Mouse (Mus musculus) 3134 (cell line): ENCODE data around the gene Gm7029.
"Not testable (repeated sequence)": the region's sequence is repeated elsewhere in the genome, so short reads cannot be mapped to it uniquely, and the experiment has no call there.

Experiments used
- DNase-seq: peaks from one replicate; pipeline ENCODE4 v3.0.0-alpha.2; 2011; ENCODE audit warnings: low spot score; ENCODE audit not compliant: insufficient read length; ENCODE audit errors: extremely low read depth

Gene Gm7029

DNA sequence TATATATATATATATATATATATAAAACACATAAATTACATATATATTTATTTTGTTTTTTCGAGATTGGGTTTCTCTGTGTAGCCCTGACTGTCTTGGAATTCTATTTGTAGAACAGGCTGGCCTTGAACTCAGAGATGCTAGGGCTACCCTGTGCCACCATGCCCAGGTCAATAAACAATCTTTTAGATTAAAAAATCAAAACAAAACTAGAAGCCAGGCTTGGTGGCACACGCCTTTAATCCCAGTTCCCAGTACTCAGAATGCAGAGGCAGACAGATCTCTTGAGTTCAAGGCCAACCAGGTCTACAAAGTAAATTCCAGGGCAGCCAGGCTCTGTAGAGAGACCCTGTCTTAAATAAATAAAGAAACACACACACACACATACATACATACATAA is 17.7 kb downstream of the Gm7029 start:
- DNase-seq, result no peak

DNA sequence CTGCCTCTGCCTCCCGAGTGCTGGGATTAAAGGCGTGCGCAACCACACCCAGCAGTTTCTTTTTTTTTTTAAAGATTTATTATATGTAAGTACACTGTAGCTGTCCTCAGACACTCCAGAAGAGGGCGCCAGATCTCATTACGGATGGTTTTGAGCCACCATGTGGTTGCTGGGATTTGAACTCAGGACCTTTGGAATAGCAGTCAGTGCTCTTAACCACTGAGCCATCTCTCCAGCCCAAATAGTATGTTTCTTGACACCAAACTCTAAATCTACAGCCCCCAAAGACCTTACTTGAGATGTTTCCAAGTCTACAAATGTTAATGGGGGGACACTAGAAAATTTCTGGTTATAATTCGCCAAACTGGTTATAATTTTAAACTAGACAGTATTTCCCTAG is 18.3 kb downstream of the Gm7029 start:
- not testable (repeated sequence) for DNase-seq

- DNase-seq, result no peak
Measured at GRCm38 (mm10) chr17:33892429-33892828, 18.8 kb downstream of the Gm7029 start.

DNA sequence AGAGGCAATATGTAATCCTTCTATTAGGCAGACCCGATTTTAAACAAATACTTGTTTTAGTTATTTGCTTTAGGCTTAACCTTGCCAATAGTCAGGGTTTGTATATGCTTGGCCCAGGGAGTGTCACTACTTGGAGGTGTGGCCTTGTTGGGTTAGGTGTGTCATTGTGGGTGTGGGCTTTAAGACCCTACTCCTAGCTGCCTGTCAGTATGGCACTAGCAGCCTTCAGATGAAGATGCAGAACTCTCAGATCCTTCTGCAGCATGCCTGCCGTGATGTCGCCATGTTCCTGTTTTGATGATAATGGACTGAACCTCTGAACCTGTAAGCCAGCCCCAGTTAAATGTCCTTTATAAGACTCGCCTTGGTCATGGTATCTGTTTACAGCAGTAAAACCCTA is 19.4 kb downstream of the Gm7029 start:
- not testable (repeated sequence) for DNase-seq

GRCm38 (mm10) chr17:33897114-33897794 is 23.6 kb downstream of the Gm7029 start:
- peak; percentile 63 for DNase-seq

DNA sequence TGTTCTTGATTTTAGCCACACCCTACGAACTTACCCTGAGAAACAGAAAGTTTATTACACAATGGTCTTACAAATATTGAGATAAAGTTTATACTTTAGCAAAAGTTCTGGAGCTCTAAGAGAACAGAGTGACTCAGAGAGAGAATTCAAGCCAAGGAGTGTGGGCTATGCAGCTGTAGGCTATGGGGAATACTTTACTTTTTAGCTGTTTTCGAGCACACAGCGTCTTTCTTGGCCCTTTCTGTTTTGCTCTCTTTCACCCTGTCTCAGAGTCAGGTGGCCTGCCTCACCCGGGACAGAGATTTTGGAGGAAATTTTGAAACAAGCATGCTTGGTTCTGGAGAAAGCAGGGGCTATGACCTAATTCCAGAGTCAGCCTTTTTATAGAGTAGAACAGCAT is 24.6 kb downstream of the Gm7029 start:
- DNase-seq, result not testable (repeated sequence)

DNA sequence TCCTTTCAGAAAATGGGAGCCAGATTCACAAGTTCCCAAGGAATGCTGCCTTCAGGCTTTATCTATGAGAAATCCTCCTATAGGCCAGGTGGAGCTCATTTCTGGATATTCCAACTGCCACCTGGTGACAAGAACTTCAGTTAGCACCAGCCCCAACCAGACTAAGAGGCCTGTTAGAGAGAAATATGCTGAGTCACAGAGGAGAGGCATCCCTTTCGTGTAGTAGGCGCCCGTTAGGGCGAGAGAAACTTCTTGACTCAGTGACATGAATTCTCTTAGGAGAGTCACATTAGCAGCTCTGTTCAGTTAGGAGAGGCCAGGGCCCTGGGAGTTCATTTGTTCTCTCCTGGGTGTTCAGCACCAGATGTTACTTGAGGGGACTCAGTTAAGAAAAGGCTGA is 26.0 kb downstream of the Gm7029 start:
- no peak for DNase-seq

- DNase-seq, result no peak
Measured at GRCm38 (mm10) chr17:33900281-33900988, 26.8 kb downstream of the Gm7029 start.

DNA sequence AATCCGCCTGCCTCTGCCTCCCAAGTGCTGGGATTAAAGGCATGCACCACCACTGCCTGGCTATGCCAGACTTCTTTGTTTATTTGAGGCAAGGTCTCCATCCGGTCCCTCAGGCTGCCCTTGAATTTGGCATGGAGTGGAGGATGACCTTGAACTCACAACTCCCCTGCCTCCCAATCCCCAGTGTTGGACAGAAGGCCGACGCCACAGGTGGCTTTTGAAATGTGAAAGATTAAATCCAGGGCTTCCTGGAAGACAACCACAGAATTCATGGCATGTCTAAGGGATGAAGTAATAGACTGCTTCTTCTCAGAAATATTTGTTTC is 27.3 kb downstream of the Gm7029 start:
- no peak for DNase-seq

DNA sequence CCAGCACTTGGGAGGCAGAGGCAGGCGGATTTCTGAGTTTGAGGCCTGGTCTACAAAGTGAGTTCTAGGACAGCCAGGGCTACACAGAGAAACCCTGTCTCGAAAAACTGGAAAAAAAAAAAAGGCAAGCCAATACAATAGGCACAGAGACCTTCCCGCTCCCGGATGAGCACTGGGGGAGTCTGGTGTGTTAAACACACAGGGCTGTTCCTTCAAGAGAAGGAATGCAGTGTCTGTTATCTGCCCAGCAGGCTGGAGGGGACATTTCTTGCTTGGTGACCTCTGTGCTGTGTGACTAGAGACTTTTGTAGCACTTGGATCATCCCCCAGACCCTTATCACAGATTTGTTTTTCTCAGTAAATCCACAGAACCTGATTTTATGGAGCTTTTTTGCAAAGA is 28.0 kb downstream of the Gm7029 start:
- no peak for DNase-seq

- DNase-seq, result no peak
Measured at GRCm38 (mm10) chr17:33902079-33902478, 28.4 kb downstream of the Gm7029 start.

DNA sequence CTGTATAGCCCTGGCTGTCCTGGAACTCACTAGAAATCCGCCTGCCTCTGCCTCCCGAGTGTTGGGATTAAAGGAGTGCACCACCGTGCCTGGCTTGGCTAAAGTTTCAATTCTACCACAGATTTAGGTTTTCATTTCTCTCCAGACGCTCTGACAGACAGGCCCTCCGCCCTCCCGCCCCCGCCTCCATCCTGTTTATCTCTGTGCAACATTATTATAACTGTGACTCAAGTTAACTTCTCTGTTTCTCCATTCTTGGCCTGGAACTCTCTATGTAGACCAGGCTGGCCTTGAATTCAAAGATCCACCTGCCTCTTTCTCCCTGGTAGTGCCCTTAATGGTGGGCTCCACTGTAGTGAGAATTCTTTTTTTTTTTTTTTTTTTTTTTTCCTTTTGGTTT is 28.9 kb downstream of the Gm7029 start:
- DNase-seq, result no peak

GRCm38 (mm10) chr17:33903911-33904651 is 30.4 kb downstream of the Gm7029 start:
- not testable (repeated sequence) for DNase-seq

DNA sequence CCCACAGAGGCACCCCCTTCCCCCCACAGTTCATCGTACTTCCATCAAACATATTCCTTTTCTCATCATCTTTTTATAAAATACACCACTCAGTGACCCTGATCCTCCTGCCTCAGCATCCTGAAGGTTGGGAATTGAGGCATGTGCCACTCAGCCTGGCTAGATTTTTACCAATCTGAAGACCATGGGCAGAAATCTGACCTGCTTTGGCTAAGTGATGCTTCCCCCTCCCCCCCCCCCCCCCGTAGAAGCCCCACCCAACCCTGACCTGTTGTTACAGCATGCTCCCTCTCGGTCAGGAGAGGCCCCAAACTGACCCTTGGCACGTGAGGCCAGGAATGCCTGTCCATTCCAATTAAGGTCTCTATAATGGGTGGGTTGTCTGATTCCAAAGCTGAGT is 31.2 kb downstream of the Gm7029 start, which contains the start of gene Platr17:
Platr17 (plus strand) TSS at position 301 of the 400 bp plus-strand sequence.
- DNase-seq, result not testable (repeated sequence)

DNA sequence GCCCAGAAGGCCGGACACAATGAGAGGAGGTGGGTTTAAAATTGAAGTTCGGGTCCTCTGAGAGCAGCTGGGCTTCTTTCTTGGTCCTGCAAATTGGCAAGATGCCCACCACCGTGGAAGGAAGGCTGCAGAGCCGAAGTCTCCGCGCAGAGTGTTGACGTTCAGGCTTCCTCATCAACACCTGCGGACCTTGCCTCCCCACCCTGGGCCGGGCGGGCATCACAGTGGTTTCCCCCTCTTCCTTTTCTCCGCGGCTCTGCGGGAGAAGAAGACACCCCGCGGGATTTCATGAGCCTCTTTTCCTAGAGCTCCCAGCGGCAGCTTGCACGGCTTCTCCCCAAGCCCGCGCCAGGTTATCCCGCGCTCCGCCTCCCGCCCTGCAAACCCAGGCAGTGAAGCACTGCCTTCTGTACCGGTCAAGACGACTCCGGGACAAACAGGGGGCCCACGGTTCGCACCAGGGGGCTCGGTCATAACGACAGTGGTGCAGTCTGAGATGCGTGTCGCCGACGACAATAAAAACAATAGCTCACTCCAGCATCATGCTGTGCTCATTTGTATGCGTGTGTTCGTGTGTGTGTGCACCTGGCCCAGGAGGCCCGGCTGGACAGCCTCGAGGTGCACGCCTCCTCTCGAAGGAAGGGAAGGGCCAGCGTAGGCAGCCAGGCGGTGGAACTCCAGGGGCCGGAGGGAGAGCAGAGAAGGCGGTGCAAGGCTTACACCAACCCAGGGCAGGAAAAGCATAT is 34.9 kb downstream of the Gm7029 start:
- DNase-seq, result peak; percentile 73

GRCm38 (mm10) chr17:33909077-33909868 is 35.6 kb downstream of the Gm7029 start, which contains the start of gene Daxx:
Gene Daxx, plus strand, starts transcription at chr17:33909414.
- DNase-seq, result peak; percentile 99

GRCm38 (mm10) chr17:33909869-33910250 is 36.2 kb downstream of the Gm7029 start:
- no peak for DNase-seq

GRCm38 (mm10) chr17:33910346-33911051 is 36.9 kb downstream of the Gm7029 start:
- DNase-seq, result no peak

GRCm38 (mm10) chr17:33911052-33911812 is 37.6 kb downstream of the Gm7029 start:
- no peak for DNase-seq
